Mouse (Mus musculus) gastrocnemius, adult 2 months (tissue): ENCODE results near the gene Nkap. TPM values are rescaled to one million over a fixed set of nuclear protein-coding genes. Genes with fewer than 3 reads are reported as not detected.
A peak's percentile ranks its signal among the peaks of the same experiment; 100 is the strongest.
"Not testable (repeated sequence)": the region's sequence is repeated elsewhere in the genome, so short reads cannot be mapped to it uniquely, and the experiment has no call there.

Experiments
- DNase-seq: peaks from one replicate; pipeline ENCODE4 v3.0.0; 2022
- H3K27ac ChIP-seq: fragments of 200-600 bp; 2 replicates; pipeline ENCODE4 v1.8.1; 2022; ENCODE audit warnings: mild to moderate bottlenecking
- H3K4me3 ChIP-seq: fragments of 200-600 bp; 2 replicates; pipeline ENCODE4 v1.8.1; 2022; ENCODE audit warnings: mild to moderate bottlenecking, moderate library complexity
- CTCF ChIP-seq: fragments of 200-600 bp; IDR thresholded peaks from 2 replicates; pipeline ENCODE4 v1.8.1; 2022; ENCODE audit warnings: antibody characterized with exemption, mild to moderate bottlenecking, moderate library complexity
- intact Hi-C: fragments of 180-260 bp; cut with DNase I; formaldehyde crosslinking; loops from one replicate; pipeline ENCODE4 v1.15.1; 2025
- long read RNA-seq, 2 experiments: library from polyadenylated mRNA; stranded (forward); transcript quantifications; one replicate each; pipeline ENCODE4 v2.0.0; 2021
- total RNA-seq, 2 experiments: library from RNA; stranded (reverse); gene quantifications; 2 replicates each; pipeline ENCODE4 v1.2.3; 2021

The Nkap gene
- total RNA-seq = 10 to 100 TPM in 1 of 2 experiments, 1 to 10 TPM in 1; 6.1 to 10.1 TPM
- long read RNA-seq, experiment 1, full-length matches to known transcripts = 20 of 21 reads
- long read RNA-seq, experiment 1, partial matches to known transcripts = 0 of 21 reads
- long read RNA-seq, experiment 1, other reads (novel, unspliced or antisense) = 1 of 21 reads
- long read RNA-seq, experiment 2, full-length matches to known transcripts = 18 of 20 reads
- long read RNA-seq, experiment 2, partial matches to known transcripts = 1 of 20 reads
- long read RNA-seq, experiment 2, other reads (novel, unspliced or antisense) = 1 of 20 reads

DNA sequence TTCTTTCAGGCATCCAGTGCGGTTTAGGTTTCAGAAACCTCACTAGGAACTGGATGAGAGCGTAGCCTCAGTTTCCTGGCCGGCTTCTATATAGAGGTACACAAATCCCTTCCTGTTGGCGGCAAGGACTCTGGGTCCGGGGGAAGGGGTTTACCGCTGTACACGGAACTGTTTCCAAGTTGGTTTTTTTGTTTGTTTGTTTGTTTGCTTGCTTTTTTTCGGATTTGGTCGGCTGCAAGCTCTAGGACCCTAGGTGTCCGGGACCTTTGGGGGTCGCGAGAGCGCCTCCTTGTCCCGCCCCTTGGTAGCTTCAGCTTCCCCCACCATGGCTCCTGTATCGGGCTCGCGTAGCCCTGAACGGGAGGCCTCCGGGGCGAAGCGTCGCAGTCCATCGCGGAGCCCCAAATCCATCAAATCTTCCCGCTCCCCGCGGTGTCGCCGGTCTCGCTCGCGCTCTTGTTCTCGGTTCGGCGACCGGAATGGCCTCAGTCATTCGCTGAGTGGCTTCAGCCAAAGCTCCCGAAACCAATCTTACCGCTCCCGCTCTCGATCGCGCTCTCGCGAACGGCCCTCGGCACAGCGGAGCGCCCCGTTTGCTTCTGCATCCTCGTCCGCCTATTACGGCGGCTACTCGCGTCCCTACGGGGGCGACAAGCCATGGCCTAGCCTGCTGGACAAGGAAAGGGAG is at the start of gene Nkap:
Nkap (plus strand) TSS at position 125 of the 688 bp plus-strand sequence.
- peak; percentile 73 for DNase-seq
- H3K4me3 ChIP-seq = peak within 1 kb of the TSS; percentile 89
- H3K27ac ChIP-seq = peak within 1 kb of the TSS; percentile 91
- no peak for TF ChIP-seq CTCF
- intact Hi-C loops = no loop called here

DNA sequence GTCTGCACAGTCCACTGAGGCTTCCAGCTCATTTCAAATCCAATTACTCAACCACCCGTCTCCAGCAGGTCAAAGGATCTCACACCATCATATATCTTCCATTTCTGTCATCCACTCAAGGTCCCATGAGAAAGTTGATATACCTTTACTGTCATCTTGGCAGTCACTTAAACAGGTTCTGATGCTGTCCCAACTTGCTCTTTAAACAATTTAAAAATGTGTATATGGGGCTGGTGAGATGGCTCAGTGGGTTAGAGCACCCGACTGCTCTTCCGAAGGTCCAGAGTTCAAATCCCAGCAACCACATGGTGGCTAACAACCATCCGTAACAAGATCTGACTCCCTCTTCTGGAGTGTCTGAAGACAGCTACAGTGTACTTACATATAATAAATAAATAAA is 46.2 kb upstream of the Nkap start:
- H3K4me3 ChIP-seq, intact Hi-C loops, H3K27ac ChIP-seq, DNase-seq: not testable (repeated sequence)

DNA sequence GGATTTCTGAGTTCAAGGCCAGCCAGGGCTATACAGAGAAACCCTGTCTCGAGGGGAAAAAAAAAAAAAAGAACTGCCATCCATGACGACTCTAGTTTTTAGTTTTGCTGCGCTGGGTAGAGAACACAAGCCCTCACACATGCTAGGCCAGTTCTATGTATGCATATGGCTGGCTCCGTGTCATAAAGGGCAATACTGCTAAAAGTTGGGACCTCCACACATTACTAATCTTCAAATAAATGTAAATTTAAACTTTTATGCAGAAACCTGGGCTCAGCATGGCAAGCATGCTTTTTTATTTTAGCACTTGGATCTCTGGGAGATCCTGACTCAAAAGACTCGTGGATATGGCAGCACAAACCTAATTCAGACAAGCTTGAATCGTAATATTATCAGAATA is 45.4 kb upstream of the Nkap start:
- no peak for DNase-seq
- Histone ChIP-seq H3K4me3 (no peak overlapping the region), H3K27ac (no peak overlapping the region)
- TF ChIP-seq CTCF = no peak
- intact Hi-C loops = no loop called here

DNA sequence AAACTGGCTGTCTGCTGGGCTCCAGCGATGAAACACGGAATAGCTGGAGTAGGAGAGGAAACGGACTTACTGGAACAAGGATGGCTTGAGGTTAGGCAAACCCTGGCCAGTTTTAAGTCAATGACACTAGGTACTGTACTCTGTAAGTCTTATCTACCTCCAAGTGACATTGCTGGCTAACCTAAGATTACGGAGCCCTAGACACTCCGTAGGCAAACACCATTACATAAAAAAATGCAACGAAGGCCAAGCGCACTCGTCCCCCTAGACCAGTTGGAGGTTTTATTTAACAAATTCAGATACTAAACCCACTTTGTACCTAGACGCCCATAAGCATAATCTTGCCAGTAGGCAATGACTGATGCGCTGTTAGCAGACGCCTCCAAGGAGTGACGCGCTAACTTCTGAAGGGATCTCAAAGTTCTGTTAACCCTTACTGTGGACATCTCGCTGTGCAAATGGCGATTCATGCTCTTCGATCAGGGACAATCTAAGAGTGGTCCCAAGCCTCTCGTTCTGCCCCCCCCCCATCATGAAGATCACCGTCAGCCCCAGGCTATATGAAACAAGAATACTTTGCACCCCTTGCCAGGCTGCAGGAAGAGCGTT is 42.2 kb upstream of the Nkap start:
- H3K27ac ChIP-seq = peak overlapping the region; percentile 93
- DNase-seq = no peak
- TF ChIP-seq CTCF = no peak
- H3K4me3 ChIP-seq = peak overlapping the region; percentile 86
- intact Hi-C loops = no loop called here

DNA sequence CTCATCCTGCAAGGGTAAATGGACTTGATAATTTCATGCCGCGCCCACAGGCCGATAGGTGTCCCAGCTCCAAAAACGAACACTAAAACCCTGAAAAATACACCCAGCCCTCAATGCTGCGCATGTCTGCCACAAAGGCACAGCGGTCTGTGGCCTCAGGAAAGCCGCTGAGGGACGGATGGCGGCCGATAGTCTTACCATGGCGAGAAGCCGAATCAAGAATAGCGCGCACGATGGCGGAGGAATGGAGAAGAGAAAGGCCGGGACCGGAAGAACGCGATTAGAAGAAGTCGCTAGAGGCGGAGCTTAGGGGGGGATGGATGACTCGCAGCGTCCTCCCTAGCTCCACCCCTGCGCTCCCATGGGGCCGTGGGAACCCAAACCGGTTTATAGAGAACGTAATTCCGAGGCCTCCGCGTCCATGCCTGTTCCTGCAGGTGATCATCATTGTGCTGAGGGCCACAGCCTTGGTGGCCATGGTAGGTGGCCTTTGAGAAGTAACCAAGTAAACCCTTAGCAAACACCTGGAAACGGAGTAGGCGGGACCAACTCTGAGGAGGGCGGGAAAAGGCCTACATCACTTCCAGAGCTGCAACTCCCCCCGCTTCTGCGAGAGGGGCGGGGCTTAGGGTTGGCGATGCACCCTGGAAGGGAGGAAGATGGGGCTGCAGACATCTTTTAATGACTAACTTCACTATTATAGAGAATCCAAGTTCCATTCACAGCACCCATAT is 41.5 kb upstream of the Nkap start, which contains the start of gene Rpl39:
Rpl39 (minus strand) TSS at position 476 of the 734 bp plus-strand sequence.
- peak; percentile 91 for DNase-seq
- Histone ChIP-seq H3K27ac (peak within 1 kb of the TSS; percentile 93), H3K4me3 (peak within 1 kb of the TSS; percentile 86)
- intact Hi-C loops = no loop called here
- peak; percentile 19; the same call in 1 of the 2 replicates for TF ChIP-seq CTCF

DNA sequence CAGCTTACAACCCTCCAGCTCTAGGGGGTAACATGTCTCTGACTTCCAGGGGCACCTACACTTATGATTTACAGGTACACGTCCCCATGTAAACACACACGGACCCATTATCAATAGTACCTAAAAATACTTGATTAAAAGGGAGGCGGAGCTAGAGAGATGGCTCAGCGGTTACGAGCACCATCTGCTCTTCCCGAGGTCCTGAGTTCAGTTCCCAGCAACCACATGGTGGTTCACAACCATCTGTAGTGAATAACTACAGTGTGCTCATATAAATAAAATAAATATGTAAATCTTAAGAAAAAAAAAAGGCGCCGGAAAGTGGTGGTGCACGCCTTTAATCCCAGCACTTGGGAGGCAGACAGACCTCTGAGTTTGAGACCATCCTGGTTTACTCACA is 40.9 kb upstream of the Nkap start:
- TF ChIP-seq CTCF = no peak
- peak overlapping the region; percentile 86 for H3K4me3 ChIP-seq
- intact Hi-C loops = no loop called here

DNA sequence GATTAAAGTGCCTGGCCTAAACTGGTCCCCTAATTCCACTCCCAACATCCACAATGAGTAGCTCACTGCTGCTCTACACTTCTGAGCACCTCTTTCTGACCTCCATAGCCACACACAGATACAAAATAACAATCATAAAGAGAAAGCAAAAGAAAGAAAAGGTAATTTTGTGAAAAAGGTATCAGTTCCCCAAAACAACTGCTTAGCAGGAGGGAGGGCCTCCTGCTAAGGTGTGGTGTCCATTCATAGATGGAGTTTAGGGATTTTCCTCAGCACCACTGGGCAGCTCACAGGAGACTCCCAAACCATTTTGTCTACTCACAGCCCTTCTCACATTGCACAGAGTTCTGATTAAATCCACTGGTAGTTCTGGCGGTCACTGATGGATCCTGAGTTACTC is 37.8 kb upstream of the Nkap start:
- TF ChIP-seq CTCF = no peak
- intact Hi-C loops = no loop called here

More for the DNA sequence above, 40.9 kb upstream of the Nkap start:
- H3K27ac ChIP-seq = peak overlapping the region; percentile 93
- no peak for DNase-seq

DNA sequence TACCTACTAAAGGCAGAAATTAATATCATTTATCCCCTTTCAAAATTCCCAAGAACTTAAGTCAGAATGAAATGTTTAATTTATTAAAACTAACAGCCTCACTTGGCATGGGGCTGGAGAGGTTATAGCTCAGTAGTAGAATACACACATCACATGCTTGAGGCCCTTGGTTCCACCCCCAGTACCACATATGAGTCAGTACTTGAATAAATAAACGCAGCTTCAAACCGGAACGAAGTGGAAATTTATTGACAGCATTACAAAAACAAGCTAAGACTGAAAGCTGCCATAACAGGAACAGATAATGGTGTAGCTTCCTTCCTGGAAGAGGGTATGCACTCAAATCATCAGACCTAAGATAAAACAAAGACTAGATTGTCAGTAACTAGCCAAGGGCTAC is 35.1 kb upstream of the Nkap start:
- DNase-seq = no peak
- Histone ChIP-seq H3K27ac (no peak overlapping the region), H3K4me3 (no peak overlapping the region)
- intact Hi-C loops = no loop called here
- no peak for TF ChIP-seq CTCF

More for the DNA sequence above, 37.8 kb upstream of the Nkap start:
- Histone ChIP-seq H3K4me3 (no peak overlapping the region), H3K27ac (no peak overlapping the region)
- DNase-seq = no peak

DNA sequence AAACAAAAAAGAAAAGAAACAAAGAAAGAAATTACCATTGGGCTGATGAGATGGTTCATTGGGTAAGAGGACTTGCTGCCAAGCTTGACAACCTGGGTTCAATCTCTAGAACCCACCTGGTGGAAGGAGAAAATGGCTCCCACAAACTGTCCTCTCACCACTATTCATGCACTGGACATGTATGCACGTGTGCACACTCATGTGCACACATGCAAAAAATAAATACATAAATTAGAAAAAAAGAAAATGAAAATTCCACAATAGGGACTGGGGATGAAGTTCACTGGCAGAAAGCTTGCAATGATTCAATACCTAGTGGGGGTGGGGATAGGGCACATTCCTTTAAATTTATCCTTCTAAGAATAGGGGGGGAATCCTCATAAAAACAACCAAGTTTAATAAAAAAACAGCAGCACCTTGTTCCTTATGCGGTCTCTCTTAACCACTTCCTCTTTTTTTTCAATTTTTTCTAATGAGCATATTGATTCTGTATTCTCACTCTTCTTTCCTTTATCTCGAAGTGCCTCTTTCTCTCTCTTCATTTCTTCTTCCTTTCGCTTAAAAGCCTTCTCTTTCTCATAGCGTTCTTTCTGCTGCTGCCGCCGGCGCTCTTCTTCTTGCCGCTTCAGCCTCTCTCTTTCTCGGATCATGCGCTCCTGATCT is 31.4 kb upstream of the Nkap start:
- Histone ChIP-seq H3K4me3 (no peak overlapping the region), H3K27ac (no peak overlapping the region)
- TF ChIP-seq CTCF = no peak
- intact Hi-C loops = no loop called here
- DNase-seq = no peak

DNA sequence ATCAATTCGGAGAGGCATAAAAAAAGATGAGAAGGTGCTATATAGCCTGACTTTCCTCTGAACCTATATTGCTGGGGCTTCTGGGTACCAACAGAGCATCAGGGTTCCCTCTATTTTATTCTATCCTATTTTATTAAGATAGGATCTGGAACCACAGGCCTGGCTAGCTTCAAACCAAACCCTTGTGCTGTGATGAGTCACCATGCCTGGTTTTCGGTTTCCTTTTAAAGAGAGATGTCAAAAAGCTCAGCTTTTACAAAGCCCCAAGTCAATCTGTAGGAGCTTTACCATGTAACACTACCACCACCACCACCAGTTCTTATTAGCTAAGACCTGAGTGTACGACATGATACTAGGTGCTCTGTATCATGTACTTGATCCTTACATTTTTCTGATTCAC is 27.9 kb upstream of the Nkap start:
- intact Hi-C loops = no loop called here
- no peak overlapping the region for H3K27ac ChIP-seq
- no peak for DNase-seq
- H3K4me3 ChIP-seq = no peak overlapping the region
- no peak for TF ChIP-seq CTCF

DNA sequence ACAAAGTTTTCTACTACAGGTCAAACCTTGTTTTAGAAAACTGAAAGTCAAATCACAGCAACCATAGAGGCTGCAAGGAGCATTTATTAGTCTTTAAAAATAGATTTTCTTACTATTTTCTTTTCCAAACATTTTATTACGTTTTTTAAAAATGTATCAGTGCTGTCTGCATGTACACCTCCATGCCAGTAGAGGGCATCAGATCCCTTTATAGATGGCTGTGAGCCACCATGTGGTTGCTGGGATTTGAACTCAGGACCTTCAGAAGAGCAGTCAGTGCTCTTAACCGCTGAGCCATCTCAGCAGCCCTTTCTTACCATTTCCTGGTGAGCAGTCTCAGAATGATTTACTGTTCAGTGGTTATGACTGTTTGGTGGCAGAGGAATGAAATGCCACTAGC is 22.8 kb upstream of the Nkap start:
- no peak overlapping the region for H3K27ac ChIP-seq
- no peak for DNase-seq
- intact Hi-C loops = no loop called here

DNA sequence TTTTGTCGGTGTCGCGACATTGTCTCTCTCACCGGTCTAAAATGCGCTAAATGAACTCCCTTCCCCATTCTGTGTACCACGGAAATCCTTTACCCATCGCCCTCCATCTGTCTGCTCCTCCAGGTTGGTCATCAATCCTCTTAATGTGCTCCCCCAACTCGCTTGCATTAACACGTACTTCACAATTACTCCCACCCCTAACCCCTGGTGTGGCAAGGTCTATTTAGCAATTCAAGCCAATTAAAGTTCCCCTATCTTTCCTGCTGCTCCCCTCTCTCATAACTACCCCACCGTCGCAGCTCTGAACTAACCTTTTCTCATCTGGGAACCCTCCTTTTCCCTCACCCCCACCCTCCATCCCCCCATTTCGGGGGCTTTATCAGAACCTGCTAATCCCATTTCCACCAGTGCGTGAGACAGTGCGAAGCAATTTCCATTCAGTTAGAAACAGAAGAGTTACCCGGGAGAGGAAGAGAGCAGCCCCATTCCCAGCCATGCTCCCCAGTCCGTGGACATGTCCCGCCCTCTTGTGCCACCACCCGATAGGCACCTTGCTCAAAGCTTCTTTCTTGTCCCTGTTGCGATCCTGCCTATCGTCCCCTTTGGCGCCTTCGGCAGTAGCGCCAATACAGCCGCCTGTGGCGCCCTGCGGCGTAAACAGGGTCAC is 16.9 kb upstream of the Nkap start:
- Histone ChIP-seq H3K4me3 (peak overlapping the region; percentile 83), H3K27ac (peak overlapping the region; percentile 92)
- DNase-seq = no peak
- intact Hi-C loops = no loop called here
- TF ChIP-seq CTCF = no peak

More for the DNA sequence above, 22.8 kb upstream of the Nkap start:
- TF ChIP-seq CTCF = peak; percentile 40; the same call in 1 of the 2 replicates
- no peak overlapping the region for H3K4me3 ChIP-seq
